Comparison of ENCODE assay signal across 9 mouse cellular contexts in genomic region chr16:18128564-18128935, GRCm38 (mm10). TPM values are rescaled to one million over a fixed set of nuclear protein-coding genes. Genes with fewer than 3 reads are reported as not detected.
DNase-seq lines count a peak whose midpoint lies in the region; ATAC-seq and TF ChIP-seq lines count a peak whose summit lies in the region.
"Had no signal": no experiment of that assay in that cellular context is flagged by ENCODE, and none has a peak within 500 bp of the region (broad histone marks: within the 10 kb centered on the region; RNA-seq: fewer than 3 reads in every experiment).

No protein-coding gene starts in this region.

- no peak for TF ChIP-seq POLR2A in ES-Bruce4 (IDR thresholded peaks at IDR 0.05; ENCODE audit: insufficient read depth, low read length)

- no peak overlapping the region for H3K27ac ChIP-seq in heart, embryonic 10.5 days
- H3K27ac ChIP-seq in ES-Bruce4 (ENCODE audit: insufficient read depth, low read length): no peak overlapping the region
- peak overlapping the region; percentile 86; the same call in 1 of the 2 replicates for H3K27ac ChIP-seq in forebrain, postnatal 0 days (ENCODE audit: low read depth, low read length)
- no peak overlapping the region for H3K27ac ChIP-seq in liver, embryonic 15.5 days (replicated peaks)

- 60% methylated on average over 6 of the region's 6 CpGs for WGBS in heart, embryonic 10.5 days
- 43% methylated on average over 6 of the region's 6 CpGs for WGBS in forebrain, postnatal 0 days
- WGBS in liver, embryonic 15.5 days (ENCODE audit: insufficient replicate concordance): 56% methylated on average over 6 of the region's 6 CpGs

- DNase-seq in heart, embryonic 10.5 days (ENCODE audit: low spot score): no peak
- no peak for DNase-seq in heart, postnatal 25 days (ENCODE audit: low spot score)
- peak; percentile 59 for DNase-seq in forebrain, postnatal 0 days
- no peak for DNase-seq in embryo, embryonic 10.5 days (ENCODE audit: low spot score)
- no peak for DNase-seq in frontal cortex, postnatal 14 days (ENCODE audit: low spot score in 2 of 2)
- no peak for DNase-seq in kidney, postnatal 25 days
- DNase-seq: lung, adult 18-20 months had no signal

- H3K4me1 ChIP-seq in heart, embryonic 10.5 days: peaks cover 19% of the 10 kb centered on the region
- H3K4me1 ChIP-seq in ES-Bruce4 (ENCODE audit: control insufficient read depth, insufficient read depth, low read length): no peaks in the 10 kb centered on the region
- peaks cover 25% of the 10 kb centered on the region; the same call in 1 of the 2 replicates for H3K4me1 ChIP-seq in forebrain, postnatal 0 days (ENCODE audit: insufficient read depth)
- peaks cover 14% of the 10 kb centered on the region; the same call in 1 of the 2 replicates for H3K4me1 ChIP-seq in liver, embryonic 15.5 days (replicated peaks)

- ATAC-seq in forebrain, postnatal 0 days: peak; percentile 2; the same call in 1 of the 2 replicates
- no peak for ATAC-seq in liver, embryonic 15.5 days (ENCODE audit: insufficient read depth)

- no peak overlapping the region for H3K9ac ChIP-seq in ES-Bruce4 (ENCODE audit: low read depth, poor library complexity, severe bottlenecking)
- peak overlapping the region; percentile 89 for H3K9ac ChIP-seq in forebrain, postnatal 0 days
- no peak overlapping the region for H3K9ac ChIP-seq in liver, embryonic 15.5 days

- H3K27me3 ChIP-seq in heart, embryonic 10.5 days (ENCODE audit: insufficient read depth, poor library complexity, severe bottlenecking): peaks cover 92% of the 10 kb centered on the region
- H3K27me3 ChIP-seq in ES-Bruce4 (ENCODE audit: control insufficient read depth, insufficient read depth, low read length, poor library complexity, severe bottlenecking): peaks cover 7% of the 10 kb centered on the region
- H3K27me3 ChIP-seq in forebrain, postnatal 0 days (ENCODE audit: insufficient read depth, low read length): no peaks in the 10 kb centered on the region
- H3K27me3 ChIP-seq in liver, embryonic 15.5 days: peaks cover 48% of the 10 kb centered on the region

- no peaks in the 10 kb centered on the region for H3K36me3 ChIP-seq in heart, embryonic 10.5 days
- H3K36me3 ChIP-seq in ES-Bruce4 (ENCODE audit: control insufficient read depth, insufficient read depth, low read length, poor library complexity, severe bottlenecking): no peaks in the 10 kb centered on the region
- H3K36me3 ChIP-seq in forebrain, postnatal 0 days (ENCODE audit: insufficient read depth): 0 out of 2 replicates have a peak, but pooled peaks cover 3% of the 10 kb centered on the region
- no peaks in the 10 kb centered on the region for H3K36me3 ChIP-seq in liver, embryonic 15.5 days (replicated peaks)

- no peak for TF ChIP-seq EP300 in ES-Bruce4 (IDR thresholded peaks at IDR 0.05; ENCODE audit: insufficient read depth, low read depth, low read length)

- intact Hi-C loops in heart, postnatal 25 days (cut with DNase I): no loop called here

- peak overlapping the region; percentile 76 for H3K4me2 ChIP-seq in forebrain, postnatal 0 days (ENCODE audit: low read depth)
- H3K4me2 ChIP-seq in liver, embryonic 15.5 days: 0 out of 2 replicates have a peak overlapping the region, but pooled peaks have one; percentile 75

- H3K9me3 ChIP-seq in heart, embryonic 10.5 days: no peaks in the 10 kb centered on the region
- no peaks in the 10 kb centered on the region for H3K9me3 ChIP-seq in ES-Bruce4 (replicated peaks; ENCODE audit: control insufficient read depth, insufficient read depth, low read length, poor library complexity, severe bottlenecking)
- no peaks in the 10 kb centered on the region for H3K9me3 ChIP-seq in forebrain, postnatal 0 days (ENCODE audit: low read length)
- H3K9me3 ChIP-seq in liver, embryonic 15.5 days (replicated peaks): no peaks in the 10 kb centered on the region

- no peak for TF ChIP-seq CTCF in ES-Bruce4 (IDR thresholded peaks at IDR 0.05; ENCODE audit: low read depth, low read length)
- TF ChIP-seq CTCF in forebrain, postnatal 0 days (IDR thresholded peaks at IDR 0.05; ENCODE audit: low read depth): no peak

- peak overlapping the region; percentile 77; the same call in 1 of the 2 replicates for H3K4me3 ChIP-seq in heart, embryonic 10.5 days
- peak overlapping the region; percentile 79; the same call in 1 of the 2 replicates for H3K4me3 ChIP-seq in ES-Bruce4 (ENCODE audit: low read depth, low read length)
- H3K4me3 ChIP-seq in forebrain, postnatal 0 days (ENCODE audit: low read depth, low read length): peak overlapping the region; percentile 65
- H3K4me3 ChIP-seq in liver, embryonic 15.5 days (replicated peaks): no peak overlapping the region

RNA-seq across cellular contexts. Expression of gene Rtn4r, which starts 1.1 kb away (rescaled TPM):
- polyA plus RNA-seq in heart, embryonic 10.5 days (2016; fragmentation: Nextera tagmentation; extraction: Ambion mirVana): 0.31 and 0.79 TPM in 2 replicates
- total RNA-seq in heart, postnatal 25 days (2021): 1 to 10 TPM; 9.1 to 9.9 TPM
- 2.2 TPM in 2 replicates for polyA plus RNA-seq in ES-Bruce4 (2011; ENCODE audit: insufficient read depth, insufficient read length, low read depth, missing spikeins)
- 28.0 and 36.7 TPM in 2 replicates for total RNA-seq in forebrain, postnatal 0 days (2014; rRNA removed)
- polyA plus RNA-seq in forebrain, postnatal 0 days (2015; fragmentation: Nextera tagmentation; extraction: Ambion mirVana): 30.0 and 33.5 TPM in 2 replicates
- polyA plus RNA-seq in liver, embryonic 15.5 days (2015; fragmentation: Nextera tagmentation; extraction: Ambion mirVana): 0.33 and 0.47 TPM in 2 replicates

RNA-seq across cellular contexts. Expression of gene Prodh, which starts 38.5 kb away (rescaled TPM):
- 14.2 and 16.0 TPM in 2 replicates for polyA plus RNA-seq in heart, embryonic 10.5 days (2016; fragmentation: Nextera tagmentation; extraction: Ambion mirVana)
- total RNA-seq in heart, postnatal 25 days (2021): 10 to 100 TPM; 21.9 to 25.9 TPM
- polyA plus RNA-seq in ES-Bruce4 (2011; ENCODE audit: insufficient read depth, insufficient read length, low read depth, missing spikeins): 8.7 and 9.2 TPM in 2 replicates
- 4.4 and 8.4 TPM in 2 replicates for total RNA-seq in forebrain, postnatal 0 days (2014; rRNA removed)
- polyA plus RNA-seq in forebrain, postnatal 0 days (2015; fragmentation: Nextera tagmentation; extraction: Ambion mirVana): 4.0 and 4.9 TPM in 2 replicates
- polyA plus RNA-seq in liver, embryonic 15.5 days (2015; fragmentation: Nextera tagmentation; extraction: Ambion mirVana): 2.5 and 2.6 TPM in 2 replicates
